Mouse (Mus musculus): ENCODE results near the gene 1700014D04Rik.
"Not testable (repeated sequence)": the region's sequence is repeated elsewhere in the genome, so short reads cannot be mapped to it uniquely, and the experiment has no call there.

- not testable (repeated sequence) for TF ChIP-seq EP300 (IDR thresholded peaks at IDR 0.05; ENCODE audit: low read length); E2F4 (IDR thresholded peaks at IDR 0.05; ENCODE audit: insufficient replicate concordance, low read depth, low read length); HCFC1 (IDR thresholded peaks at IDR 0.05; ENCODE audit: low read depth, low read length); RAD21 (IDR thresholded peaks at IDR 0.05; ENCODE audit: low read depth, low read length); IRF4 (IDR thresholded peaks at IDR 0.05; ENCODE audit: low read depth, low read length); TCF12 (IDR thresholded peaks at IDR 0.05; ENCODE audit: low read depth, low read length); RCOR1 (conservative IDR thresholded peaks at IDR 0.05; ENCODE audit: low read depth, low read length); ZKSCAN1 (IDR thresholded peaks at IDR 0.05; ENCODE audit: borderline replicate concordance, low read depth, low read length); USF1 (IDR thresholded peaks at IDR 0.05; ENCODE audit: low read depth, low read length); KAT2A (IDR thresholded peaks at IDR 0.05; ENCODE audit: insufficient replicate concordance, low read length); ELF1 (IDR thresholded peaks at IDR 0.05; ENCODE audit: low read depth, low read length); UBTF (IDR thresholded peaks at IDR 0.05; ENCODE audit: low read depth, low read length); POLR2A (IDR thresholded peaks at IDR 0.05; ENCODE audit: low read depth, low read length)
- TF ChIP-seq CTCF (conservative IDR thresholded peaks at IDR 0.05 in 1 of 2, IDR thresholded peaks at IDR 0.05 in 1 of 2; ENCODE audit: low read depth in 2 of 2, low read length in 2 of 2), result peak in 1 of 2 experiments; percentile 35; a peak in 2 of 4 replicates
Measured at GRCm38 (mm10) chr13:59779744-59780264, 33.3 kb upstream of the 1700014D04Rik start.
